Mouse (Mus musculus) erythroblast, embryonic 14.5 days (primary cell): Measurements from ENCODE around the gene Arhgap45.

Experiments
- GATA1 ChIP-seq: IDR thresholded peaks from 2 replicates; pipeline ENCODE4 v1.6.1; 2012; ENCODE audit warnings: low read length, inconsistent platforms, mixed read lengths
- TAL1 ChIP-seq: IDR thresholded peaks from 3 replicates; pipeline ENCODE4 v1.6.1; 2012; ENCODE audit warnings: low read length, inconsistent platforms, mixed read lengths

GRCm38 (mm10) chr10:80057683-80058326, 41.4 kb downstream of the Arhgap45 start:
- TF ChIP-seq GATA1 = no peak
- no peak for TF ChIP-seq TAL1
